Mouse (Mus musculus) adrenal gland, adult (tissue): Measurements from ENCODE around the gene Fbxo11.

ENCODE experiments used
- DNase-seq, 2 experiments: peaks; one replicate each; pipeline ENCODE4 v3.0.0; 2022 to 2023; ENCODE audit warnings: low spot score in 1 of 2; ENCODE audit not compliant: inconsistent age in 2 of 2

The Fbxo11 gene

GRCm38 (mm10) chr17:88065031-88065800, at the start of gene Fbxo11:
Gene Fbxo11, minus strand, starts transcription at chr17:88065291.
- DNase-seq = peak in 1 of 2 experiments; percentile 91

- no peak for DNase-seq
These were observed 48.8 kb upstream of the Fbxo11 start for GRCm38 (mm10) chr17:88113883-88114229.

GRCm38 (mm10) chr17:88113015-88113882, 48.2 kb upstream of the Fbxo11 start:
- no peak for DNase-seq

- no peak for DNase-seq
These were observed 47.0 kb upstream of the Fbxo11 start for GRCm38 (mm10) chr17:88111865-88112645.

- DNase-seq = no peak
These were observed 46.1 kb upstream of the Fbxo11 start for GRCm38 (mm10) chr17:88111081-88111796.

GRCm38 (mm10) chr17:88107708-88108107, 42.6 kb upstream of the Fbxo11 start:
- DNase-seq = no peak

- no peak for DNase-seq
These were observed 41.3 kb upstream of the Fbxo11 start for GRCm38 (mm10) chr17:88106365-88106764.

GRCm38 (mm10) chr17:88102597-88102996, 37.5 kb upstream of the Fbxo11 start:
- DNase-seq = no peak

GRCm38 (mm10) chr17:88098181-88098852, 33.2 kb upstream of the Fbxo11 start:
- DNase-seq = no peak

GRCm38 (mm10) chr17:88097543-88097942, 32.5 kb upstream of the Fbxo11 start:
- DNase-seq = no peak

GRCm38 (mm10) chr17:88096809-88097399, 31.8 kb upstream of the Fbxo11 start:
- DNase-seq = no peak

- DNase-seq = no peak
These were observed 30.6 kb upstream of the Fbxo11 start for GRCm38 (mm10) chr17:88095517-88096198.

GRCm38 (mm10) chr17:88094327-88094726, 29.2 kb upstream of the Fbxo11 start:
- no peak for DNase-seq

- no peak for DNase-seq
These were observed 28.7 kb upstream of the Fbxo11 start for GRCm38 (mm10) chr17:88093798-88094197.

GRCm38 (mm10) chr17:88085976-88086375, 20.9 kb upstream of the Fbxo11 start:
- DNase-seq = no peak

GRCm38 (mm10) chr17:88081446-88081845, 16.4 kb upstream of the Fbxo11 start:
- no peak for DNase-seq

- no peak for DNase-seq
These were observed 14.7 kb upstream of the Fbxo11 start for GRCm38 (mm10) chr17:88079771-88080170.

GRCm38 (mm10) chr17:88072047-88072446, 7.0 kb upstream of the Fbxo11 start:
- no peak for DNase-seq

- DNase-seq = no peak
These were observed 3.1 kb upstream of the Fbxo11 start for GRCm38 (mm10) chr17:88068024-88068719.
